Mouse (Mus musculus) heart, embryonic 12.5 days (tissue): Measurements from ENCODE around the gene Duox1. TPM values are rescaled to one million over a fixed set of nuclear protein-coding genes. Genes with fewer than 3 reads are reported as not detected.

ENCODE experiments used
- ATAC-seq: fragments of 200-750 bp; cut with Nextera tagmentation; 2 replicates; pipeline ENCODE4 v1.8.0; 2017; ENCODE audit warnings: moderate TSS enrichment, moderate library complexity; ENCODE audit not compliant: insufficient number of reproducible peaks, low FRiP score
- H3K27ac ChIP-seq: fragments of 300-500 bp; sonication (generic); 2 replicates; pipeline ENCODE4 v1.5.1; 2016; ENCODE audit warnings: mild to moderate bottlenecking, moderate library complexity; ENCODE audit not compliant: poor library complexity, severe bottlenecking
- H3K27me3 ChIP-seq: fragments of 300-500 bp; sonication (generic); replicated peaks from 2 replicates; pipeline ENCODE4 v1.6.1; 2016; ENCODE audit warnings: mild to moderate bottlenecking, moderate library complexity
- H3K36me3 ChIP-seq: fragments of 300-500 bp; sonication (generic); 2 replicates; pipeline ENCODE4 v1.6.1; 2016; ENCODE audit warnings: mild to moderate bottlenecking, moderate library complexity
- H3K4me1 ChIP-seq: fragments of 300-500 bp; sonication (generic); replicated peaks from 2 replicates; pipeline ENCODE4 v1.6.1; 2016; ENCODE audit warnings: mild to moderate bottlenecking
- H3K4me2 ChIP-seq: fragments of 300-500 bp; sonication (generic); 2 replicates; pipeline ENCODE4 v1.6.1; 2016; ENCODE audit warnings: mild to moderate bottlenecking, moderate library complexity
- H3K4me3 ChIP-seq: fragments of 300-500 bp; sonication (generic); 2 replicates; pipeline ENCODE4 v1.5.1; 2016; ENCODE audit warnings: mild to moderate bottlenecking
- H3K9ac ChIP-seq: fragments of 300-500 bp; sonication (generic); 2 replicates; pipeline ENCODE4 v1.6.1; 2016; ENCODE audit warnings: mild to moderate bottlenecking, moderate library complexity
- H3K9me3 ChIP-seq: fragments of 300-500 bp; sonication (generic); replicated peaks from 2 replicates; pipeline ENCODE4 v1.6.1; 2016; ENCODE audit warnings: mild to moderate bottlenecking, moderate library complexity
- WGBS: fragments of 180-500 bp; shearing (Covaris S2); methylation state at CpG from one replicate; pipeline ENCODE4 v1.1.7; 2016; 5-methylcytosine and 5-hydroxymethylcytosine counted together
- polyA plus RNA-seq: library from polyadenylated mRNA; unstranded; fragments of >200 nt; fragmentation: Nextera tagmentation; extraction: Ambion mirVana; gene quantifications from 2 replicates; pipeline ENCODE4 v1.2.1, GENCODE M21; 2016

The Duox1 gene
- polyA plus RNA-seq, 1 experiment from 2014 or later, result 0.04 TPM

- Histone ChIP-seq H3K9ac (no peak overlapping the region), H3K27me3 (peaks cover 98% of the 10 kb centered on the region), H3K9me3 (no peaks in the 10 kb centered on the region), H3K4me3 (peak overlapping the region; percentile 48), H3K4me2 (peak overlapping the region; percentile 79), H3K27ac (no peak overlapping the region), H3K36me3 (no peaks in the 10 kb centered on the region), H3K4me1 (peaks cover 40% of the 10 kb centered on the region)
- no peak for ATAC-seq
- 7% methylated on average over 14 of the region's 14 CpGs for WGBS
Measured at GRCm38 (mm10) chr2:122300656-122301020, 14.8 kb upstream of the Duox1 start.

DNA sequence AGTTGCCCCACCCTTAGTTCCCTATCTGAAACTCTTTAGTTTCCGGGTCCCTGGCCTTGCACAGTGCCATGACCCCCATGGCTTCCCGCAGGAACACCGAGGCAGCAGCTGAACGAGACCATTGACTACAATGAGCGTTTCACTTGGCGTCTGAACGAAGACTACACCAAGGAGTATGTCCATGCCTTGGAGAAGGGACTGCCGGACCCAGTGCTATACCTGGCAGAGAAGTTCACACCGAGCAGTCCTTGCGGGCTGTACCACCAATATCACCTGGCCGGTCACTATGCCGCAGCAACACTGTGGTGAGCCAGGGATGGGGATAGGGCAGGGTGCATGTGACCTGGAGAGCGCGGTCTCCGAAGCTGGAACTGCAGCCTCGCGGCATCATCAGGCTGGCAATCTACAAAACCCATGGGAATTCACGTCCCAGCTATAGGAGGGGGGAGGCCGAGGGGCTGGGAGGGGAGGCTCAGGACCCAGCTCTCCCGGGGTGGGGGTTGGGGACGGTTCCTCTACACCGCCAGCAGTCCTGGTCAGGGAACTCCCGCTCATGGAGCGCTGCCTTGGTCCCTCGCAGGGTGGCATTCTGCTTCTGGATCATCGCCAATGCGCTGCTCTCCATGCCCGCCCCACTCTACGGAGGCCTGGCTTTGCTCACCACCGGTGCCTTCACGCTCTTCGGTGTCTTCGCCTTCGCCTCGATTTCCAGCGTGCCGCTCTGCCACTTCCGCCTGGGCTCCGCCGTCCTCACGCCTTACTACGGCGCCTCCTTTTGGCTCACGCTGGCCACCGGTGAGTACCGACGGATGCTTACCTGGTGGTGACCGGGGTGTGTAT, 14.2 kb upstream of the Duox1 start:
- H3K9ac ChIP-seq, result peak overlapping the region; percentile 27; the same call in 1 of the 2 replicates
- H3K4me2 ChIP-seq, result peak overlapping the region; percentile 79
- no peaks in the 10 kb centered on the region for H3K36me3 ChIP-seq
- H3K4me3 ChIP-seq, result peak overlapping the region; percentile 48
- H3K27ac ChIP-seq, result no peak overlapping the region
- WGBS, result 1% methylated on average over 48 of the region's 48 CpGs
- peaks cover 98% of the 10 kb centered on the region for H3K27me3 ChIP-seq
- ATAC-seq, result peak; percentile 12; the same call in 1 of the 2 replicates
- no peaks in the 10 kb centered on the region for H3K9me3 ChIP-seq
- H3K4me1 ChIP-seq, result peaks cover 40% of the 10 kb centered on the region

GRCm38 (mm10) chr2:122301921-122302573, 13.4 kb upstream of the Duox1 start:
- H3K4me2 ChIP-seq, result peak overlapping the region; percentile 79
- H3K9me3 ChIP-seq, result no peaks in the 10 kb centered on the region
- no peak overlapping the region for H3K27ac ChIP-seq
- no peaks in the 10 kb centered on the region for H3K36me3 ChIP-seq
- H3K4me1 ChIP-seq, result peaks cover 36% of the 10 kb centered on the region
- 8% methylated on average over 23 of the region's 23 CpGs for WGBS
- H3K9ac ChIP-seq, result no peak overlapping the region
- peaks cover 98% of the 10 kb centered on the region for H3K27me3 ChIP-seq
- no peak for ATAC-seq
- H3K4me3 ChIP-seq, result peak overlapping the region; percentile 48

GRCm38 (mm10) chr2:122302574-122303241, 12.8 kb upstream of the Duox1 start:
- Histone ChIP-seq H3K4me2 (no peak overlapping the region), H3K36me3 (no peaks in the 10 kb centered on the region), H3K4me3 (no peak overlapping the region), H3K4me1 (peaks cover 29% of the 10 kb centered on the region), H3K9me3 (no peaks in the 10 kb centered on the region), H3K27ac (no peak overlapping the region), H3K9ac (no peak overlapping the region), H3K27me3 (peaks cover 97% of the 10 kb centered on the region)
- ATAC-seq, result no peak
- 11% methylated on average over 9 of the region's 9 CpGs for WGBS

- Histone ChIP-seq H3K4me3 (no peak overlapping the region), H3K4me2 (no peak overlapping the region), H3K9ac (no peak overlapping the region), H3K36me3 (no peaks in the 10 kb centered on the region), H3K27me3 (peaks cover 97% of the 10 kb centered on the region), H3K27ac (no peak overlapping the region), H3K9me3 (no peaks in the 10 kb centered on the region), H3K4me1 (peaks cover 13% of the 10 kb centered on the region)
- no peak for ATAC-seq
- 76% methylated on average over 6 of the region's 6 CpGs for WGBS
Measured at GRCm38 (mm10) chr2:122304544-122304943, 10.9 kb upstream of the Duox1 start.

DNA sequence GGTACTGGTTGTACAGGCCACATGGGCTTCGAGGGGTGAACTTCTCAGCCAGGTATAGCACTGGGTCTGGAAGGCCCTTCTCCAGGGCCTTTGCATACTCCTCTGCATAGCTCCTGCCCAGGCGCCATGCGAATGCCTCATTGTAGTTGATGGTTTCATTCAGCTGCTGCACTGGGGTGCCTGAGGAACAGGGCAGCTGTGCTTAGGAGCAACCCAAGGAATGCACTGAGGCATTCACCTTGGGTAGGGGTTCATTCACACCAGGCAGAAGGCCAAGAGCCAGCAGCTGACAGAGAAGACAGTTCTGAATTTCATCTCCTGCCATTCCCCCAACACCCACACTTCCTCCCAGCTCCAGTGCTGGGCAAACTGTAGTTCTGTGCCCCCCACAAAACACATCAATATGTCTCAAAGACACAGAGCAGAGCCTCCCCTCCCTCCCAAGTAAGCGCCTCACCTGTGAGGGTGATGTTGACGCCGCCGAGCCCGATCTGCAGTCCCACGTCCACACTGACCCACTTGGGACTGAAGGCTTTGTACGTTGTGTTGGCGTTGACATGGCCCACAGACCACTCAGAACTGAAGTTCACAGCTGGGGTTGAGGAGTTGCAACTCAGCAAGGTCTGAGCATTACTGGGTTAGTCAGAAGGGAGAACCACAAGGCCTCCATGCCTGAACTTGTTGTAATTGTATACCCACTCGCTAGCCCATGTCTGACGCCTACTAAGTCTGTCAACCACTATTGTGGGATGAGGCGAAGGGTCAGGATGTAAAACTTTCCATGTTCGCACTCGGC, 10.2 kb upstream of the Duox1 start:
- no peaks in the 10 kb centered on the region for H3K36me3 ChIP-seq
- no peaks in the 10 kb centered on the region for H3K9me3 ChIP-seq
- 74% methylated on average over 16 of the region's 16 CpGs for WGBS
- H3K4me1 ChIP-seq, result peaks cover 13% of the 10 kb centered on the region
- no peak overlapping the region for H3K4me3 ChIP-seq
- H3K27ac ChIP-seq, result no peak overlapping the region
- H3K4me2 ChIP-seq, result no peak overlapping the region
- ATAC-seq, result no peak
- peaks cover 95% of the 10 kb centered on the region for H3K27me3 ChIP-seq
- no peak overlapping the region for H3K9ac ChIP-seq

GRCm38 (mm10) chr2:122306184-122306583, 9.3 kb upstream of the Duox1 start:
- H3K4me2 ChIP-seq, result no peak overlapping the region
- no peak overlapping the region for H3K9ac ChIP-seq
- no peak overlapping the region for H3K27ac ChIP-seq
- 40% methylated on average over 4 of the region's 4 CpGs for WGBS
- no peak overlapping the region for H3K4me3 ChIP-seq
- H3K4me1 ChIP-seq, result peaks cover 9% of the 10 kb centered on the region
- 0 out of 2 replicates have a peak, but pooled peaks have one; percentile 9 for ATAC-seq
- peaks cover 95% of the 10 kb centered on the region for H3K27me3 ChIP-seq
- no peaks in the 10 kb centered on the region for H3K9me3 ChIP-seq
- no peaks in the 10 kb centered on the region for H3K36me3 ChIP-seq

- ATAC-seq, result no peak
- Histone ChIP-seq H3K4me3 (no peak overlapping the region), H3K27ac (no peak overlapping the region), H3K36me3 (no peaks in the 10 kb centered on the region), H3K27me3 (peaks cover 94% of the 10 kb centered on the region), H3K4me2 (no peak overlapping the region), H3K4me1 (peaks cover 11% of the 10 kb centered on the region), H3K9me3 (no peaks in the 10 kb centered on the region), H3K9ac (no peak overlapping the region)
- 40% methylated on average over 3 of the region's 3 CpGs for WGBS
Measured at GRCm38 (mm10) chr2:122309647-122310046, 5.8 kb upstream of the Duox1 start.

DNA sequence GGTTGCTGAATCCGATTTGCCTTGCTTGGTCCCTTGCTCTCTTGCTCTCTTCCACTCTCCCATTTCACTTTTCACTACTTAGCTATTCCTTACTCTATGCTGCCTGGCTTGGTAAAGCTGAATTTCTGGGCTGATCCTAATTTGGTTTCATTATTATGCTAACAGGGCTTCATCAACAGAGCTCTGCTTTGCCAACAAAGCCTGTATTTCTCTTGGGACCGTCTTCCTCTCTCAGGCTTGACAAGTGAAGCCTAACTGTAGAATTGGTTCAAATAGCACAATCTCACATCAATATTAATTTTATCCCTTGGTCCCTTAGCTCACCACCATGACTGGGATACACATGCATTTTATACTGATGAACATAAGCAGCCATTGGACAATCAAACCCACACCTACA, 3.9 kb upstream of the Duox1 start:
- no peaks in the 10 kb centered on the region for H3K36me3 ChIP-seq
- peaks cover 91% of the 10 kb centered on the region for H3K27me3 ChIP-seq
- H3K4me3 ChIP-seq, result no peak overlapping the region
- H3K4me2 ChIP-seq, result no peak overlapping the region
- peaks cover 11% of the 10 kb centered on the region for H3K4me1 ChIP-seq
- no peak overlapping the region for H3K27ac ChIP-seq
- H3K9me3 ChIP-seq, result no peaks in the 10 kb centered on the region
- WGBS, result 55% methylated on average over 2 of the region's 2 CpGs
- no peak for ATAC-seq
- H3K9ac ChIP-seq, result no peak overlapping the region

DNA sequence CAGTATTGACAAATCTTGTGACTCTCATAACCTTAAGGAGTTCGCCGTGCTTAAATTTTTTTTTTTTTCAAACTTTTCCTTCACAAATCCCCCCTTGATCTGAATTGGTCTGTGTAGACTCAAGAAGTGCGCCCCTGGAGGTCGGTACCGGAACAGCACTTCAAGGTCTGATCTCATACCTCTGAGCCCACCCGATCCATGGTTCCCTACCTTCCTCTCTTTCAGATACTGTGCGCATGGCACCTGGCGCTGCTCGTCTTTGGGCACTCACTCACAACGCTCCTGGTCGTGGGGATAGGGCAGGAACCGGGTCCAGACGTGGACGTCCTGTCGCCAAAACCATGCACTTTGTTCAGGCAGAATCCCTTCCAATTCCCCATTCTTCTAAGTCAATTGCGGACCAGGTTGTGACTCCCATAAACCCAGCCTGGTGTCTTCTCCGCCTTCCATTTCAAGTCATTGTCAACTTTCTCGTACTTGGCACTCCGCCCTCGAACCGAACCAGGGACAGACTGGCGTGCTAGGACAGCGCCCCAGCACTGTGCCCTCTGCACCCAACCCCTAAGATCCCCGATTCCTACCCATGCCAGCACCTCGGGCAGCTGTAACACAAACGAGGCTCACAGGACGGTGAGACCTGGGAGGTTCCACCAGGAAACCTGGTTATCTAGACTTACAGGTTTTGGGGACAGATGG, 2.6 kb upstream of the Duox1 start:
- H3K4me1 ChIP-seq, result peaks cover 11% of the 10 kb centered on the region
- no peaks in the 10 kb centered on the region for H3K9me3 ChIP-seq
- H3K4me2 ChIP-seq, result peak overlapping the region; percentile 68
- WGBS, result 4% methylated on average over 27 of the region's 27 CpGs
- peaks cover 92% of the 10 kb centered on the region for H3K27me3 ChIP-seq
- no peak overlapping the region for H3K27ac ChIP-seq
- peak overlapping the region; percentile 37 for H3K4me3 ChIP-seq
- no peak overlapping the region for H3K9ac ChIP-seq
- H3K36me3 ChIP-seq, result no peaks in the 10 kb centered on the region
- ATAC-seq, result peak; percentile 25; the same call in 1 of the 2 replicates
